Comparison of ENCODE assay signal across 12 mouse cellular contexts in the genomic region with DNA sequence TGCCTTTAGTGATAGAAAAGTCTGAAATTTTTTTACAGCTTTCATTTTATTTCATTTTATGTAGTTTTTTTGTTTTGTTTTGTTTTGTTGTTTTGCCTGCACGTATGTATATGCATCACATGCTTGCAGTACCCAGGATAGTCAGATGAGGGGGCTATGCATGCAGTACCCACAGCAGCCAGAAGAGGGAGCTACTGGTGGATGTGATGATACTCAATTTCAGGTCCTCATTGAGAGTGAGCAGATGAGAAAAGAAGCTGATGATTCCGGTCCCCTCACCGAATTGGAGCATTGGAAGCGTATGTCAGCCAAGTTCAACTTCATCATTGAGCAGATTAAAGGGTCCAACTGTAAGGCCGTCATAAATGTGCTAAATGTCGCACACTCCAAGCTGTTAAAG. TPM values are rescaled to one million over a fixed set of nuclear protein-coding genes. Genes with fewer than 3 reads are reported as not detected.
DNase-seq lines count a peak whose midpoint lies in the region; ATAC-seq and TF ChIP-seq lines count a peak whose summit lies in the region.
"Had no signal": no experiment of that assay in that cellular context is flagged by ENCODE, and none has a peak within 500 bp of the region (broad histone marks: within the 10 kb centered on the region; RNA-seq: fewer than 3 reads in every experiment).

No protein-coding gene starts in this region.

- no peak overlapping the region for H3K27ac ChIP-seq in lung, embryonic 14.5 days (ENCODE audit: low read depth)
- H3K27ac ChIP-seq in liver, embryonic 14.5 days = no peak overlapping the region
- H3K27ac ChIP-seq: liver, embryonic 15.5 days had no signal

- 92% methylated on average over 6 of the region's 6 CpGs for WGBS in lung, embryonic 14.5 days
- 88% methylated on average over 6 of the region's 6 CpGs for WGBS in liver, embryonic 14.5 days (ENCODE audit: insufficient replicate concordance)

- H3K27me3 ChIP-seq in lung, embryonic 14.5 days (ENCODE audit: insufficient read depth, low read length) = no peaks in the 10 kb centered on the region
- no peaks in the 10 kb centered on the region for H3K27me3 ChIP-seq in E14TG2a.4 (ENCODE audit: insufficient read depth, low read length)
- no peaks in the 10 kb centered on the region for H3K27me3 ChIP-seq in liver, embryonic 14.5 days (ENCODE audit: control insufficient read depth, insufficient read depth, low read length)
- H3K27me3 ChIP-seq: liver, embryonic 15.5 days had no signal

- H3K4me3 ChIP-seq in lung, embryonic 14.5 days (ENCODE audit: low read depth, low read length) = no peak overlapping the region
- H3K4me3 ChIP-seq in E14TG2a.4 (replicated peaks; ENCODE audit: low read length) = no peak overlapping the region
- no peak overlapping the region for H3K4me3 ChIP-seq in liver, embryonic 14.5 days (ENCODE audit: insufficient read depth in 1 of 2, low read depth in 2 of 2, low read length in 2 of 2)
- H3K4me3 ChIP-seq: liver, embryonic 15.5 days; myocyte had no signal

- ATAC-seq in lung, embryonic 14.5 days (ENCODE audit: insufficient read depth) = no peak
- ATAC-seq in liver, embryonic 14.5 days (ENCODE audit: insufficient read depth) = no peak

- H3K9ac ChIP-seq in lung, embryonic 14.5 days = no peak overlapping the region
- no peak overlapping the region for H3K9ac ChIP-seq in liver, embryonic 14.5 days (replicated peaks)
- H3K9ac ChIP-seq: liver, embryonic 15.5 days had no signal

- H3K9me3 ChIP-seq in lung, embryonic 14.5 days (ENCODE audit: low read depth, low read length) = peaks cover 7% of the 10 kb centered on the region; the same call in 1 of the 2 replicates
- peaks cover 4% of the 10 kb centered on the region; the same call in 1 of the 2 replicates for H3K9me3 ChIP-seq in E14TG2a.4 (ENCODE audit: low read length)
- H3K9me3 ChIP-seq in liver, embryonic 14.5 days (ENCODE audit: control insufficient read depth, low read length) = peaks cover 4% of the 10 kb centered on the region
- H3K9me3 ChIP-seq: liver, embryonic 15.5 days had no signal

- TF ChIP-seq EP300 in liver, embryonic 14.5 days (IDR thresholded peaks at IDR 0.05; ENCODE audit: low read depth) = no peak

- H3K4me1 ChIP-seq in lung, embryonic 14.5 days (ENCODE audit: insufficient read depth) = no peaks in the 10 kb centered on the region
- H3K4me1 ChIP-seq in E14TG2a.4 (replicated peaks; ENCODE audit: low read depth, low read length) = peaks cover 33% of the 10 kb centered on the region
- no peaks in the 10 kb centered on the region for H3K4me1 ChIP-seq in liver, embryonic 14.5 days (replicated peaks; ENCODE audit: control insufficient read depth in 2 of 2, insufficient read depth in 2 of 2, low read length in 1 of 2)

- peak; percentile 25 to 57 for DNase-seq in cerebellum, postnatal 14 days
- DNase-seq in cerebellum, postnatal 36 days = no peak
- no peak for DNase-seq in lung, embryonic 14.5 days
- DNase-seq in lung, postnatal 36 days = no peak
- DNase-seq in liver, embryonic 14.5 days (ENCODE audit: low read depth in 3 of 3, low spot score in 3 of 3) = no peak
- no peak for DNase-seq in neural tube, embryonic 10.5 days (ENCODE audit: extremely low spot score, low spot score)
- DNase-seq in right cerebral cortex, postnatal 10 days (ENCODE audit: low spot score in 2 of 2) = no peak
- DNase-seq: heart, postnatal 36 days; kidney, postnatal 14 days had no signal

- no peak overlapping the region for H3K4me2 ChIP-seq in lung, embryonic 14.5 days
- H3K4me2 ChIP-seq in liver, embryonic 14.5 days (ENCODE audit: low read depth) = no peak overlapping the region
- H3K4me2 ChIP-seq: liver, embryonic 15.5 days had no signal

- no peaks in the 10 kb centered on the region for H3K36me3 ChIP-seq in lung, embryonic 14.5 days (ENCODE audit: insufficient read depth)
- H3K36me3 ChIP-seq in E14TG2a.4 (ENCODE audit: insufficient read depth, low read length) = peaks cover 100% of the 10 kb centered on the region
- no peaks in the 10 kb centered on the region for H3K36me3 ChIP-seq in liver, embryonic 14.5 days (replicated peaks; ENCODE audit: control insufficient read depth, insufficient read depth, low read depth)

- TF ChIP-seq CTCF in lung, embryonic 14.5 days (IDR thresholded peaks at IDR 0.05; ENCODE audit: low read depth) = peak; percentile 59
- peak; percentile 100 for TF ChIP-seq CTCF in E14TG2a.4 (conservative IDR thresholded peaks at IDR 0.05; ENCODE audit: low read length)
- peak; percentile 78 for TF ChIP-seq CTCF in liver, embryonic 14.5 days (IDR thresholded peaks at IDR 0.05; ENCODE audit: low read depth)

RNA-seq across cellular contexts. Expression of gene Glo1, which starts 26.3 kb away (rescaled TPM):
- polyA plus RNA-seq in lung, embryonic 14.5 days (2014; fragmentation: Nextera tagmentation; extraction: Ambion mirVana) = 234 and 238 TPM in 2 replicates
- polyA plus RNA-seq in liver, embryonic 14.5 days (2012; rRNA removed) = 98.1 and 103 TPM in 2 replicates
- polyA plus RNA-seq in liver, embryonic 14.5 days (2014; fragmentation: Nextera tagmentation; extraction: Ambion mirVana) = 273 and 280 TPM in 2 replicates

RNA-seq across cellular contexts. Expression of gene Dnah8, which starts 28.9 kb away (rescaled TPM):
- 4.4 and 4.7 TPM in 2 replicates for polyA plus RNA-seq in lung, embryonic 14.5 days (2014; fragmentation: Nextera tagmentation; extraction: Ambion mirVana)
- 1.1 and 1.8 TPM in 2 replicates for polyA plus RNA-seq in liver, embryonic 14.5 days (2012; rRNA removed)
- 0.83 and 1.2 TPM in 2 replicates for polyA plus RNA-seq in liver, embryonic 14.5 days (2014; fragmentation: Nextera tagmentation; extraction: Ambion mirVana)

Comparison
In these comparisons a context has a peak if more than half of its experiments do, and no peak if none do; other contexts are left out.
1. DNase-seq: peak in cerebellum, postnatal 14 days (2 of 2); none in cerebellum, postnatal 36 days (0 of 2), lung, embryonic 14.5 days (single experiment), lung, postnatal 36 days (single experiment), liver, embryonic 14.5 days (0 of 3), neural tube, embryonic 10.5 days (single experiment) and right cerebral cortex, postnatal 10 days (0 of 2).
2. Peak in every context shown above with its lines, with median percentiles within 50 percentile points of each other: CTCF ChIP-seq.